In the genomic region with DNA sequence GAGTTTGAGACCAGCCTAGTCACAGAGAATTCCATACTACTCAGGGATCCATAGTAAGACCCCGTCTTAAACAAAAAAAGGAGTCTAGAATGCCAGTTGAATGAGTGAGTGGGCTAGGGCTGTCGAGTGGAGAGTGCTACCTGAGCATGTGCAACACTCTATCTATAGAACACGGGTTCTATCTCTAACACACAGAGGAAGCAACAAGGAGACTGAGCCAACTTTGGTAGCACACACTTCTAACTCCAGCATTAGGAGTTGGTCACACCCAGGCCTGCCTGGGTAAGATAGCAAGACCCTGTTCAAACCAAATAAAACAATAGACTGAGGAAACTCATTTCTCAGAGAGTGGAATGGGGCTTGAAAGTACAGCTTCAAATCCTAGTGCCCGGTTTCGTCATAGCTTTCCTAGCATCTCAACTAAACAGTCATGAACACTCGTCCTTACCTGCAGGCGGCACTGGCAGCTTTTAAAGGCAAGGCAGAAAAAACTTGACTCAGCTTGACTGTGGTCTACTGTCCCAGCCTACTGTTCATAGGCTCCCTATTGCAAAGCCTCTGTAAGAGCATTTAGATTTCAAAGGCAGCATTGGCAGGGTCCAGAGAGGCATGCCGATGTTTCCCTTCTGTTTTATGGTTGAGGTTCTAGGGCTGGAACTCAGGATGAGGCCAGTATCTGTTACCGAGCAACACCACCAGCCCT, we compare ENCODE assay signal across 1 mouse cellular context.
A peak's percentile ranks its signal among the peaks of the same experiment; 100 is the strongest.
TF ChIP-seq lines count a peak whose summit lies in the region.

No protein-coding gene starts in this region.

TF ChIP-seq in MEL, 35 proteins besides CTCF, POLR2A, EP300 and RAD21 (continued from another document):
- TF ChIP-seq ZMIZ1 (IDR thresholded peaks at IDR 0.05; ENCODE audit: low read depth, low read length) (peak; percentile 89), GATA1 (IDR thresholded peaks at IDR 0.05; ENCODE audit: low read depth, low read length) (peak; percentile 99), ZKSCAN1 (IDR thresholded peaks at IDR 0.05; ENCODE audit: low read depth, low read length) (no peak), CHD2 (IDR thresholded peaks at IDR 0.05; ENCODE audit: low read length) (peak; percentile 54; the same call in 1 of the 2 replicates), SIN3A (IDR thresholded peaks at IDR 0.05; ENCODE audit: low read length) (peak; percentile 95), NELFE (IDR thresholded peaks at IDR 0.05; ENCODE audit: low read depth, low read length) (no peak; the same call in 1 of the 2 replicates), CHD1 (IDR thresholded peaks at IDR 0.05; ENCODE audit: low read depth, low read length) (no peak), ETS1 (IDR thresholded peaks at IDR 0.05; ENCODE audit: low read depth, low read length) (peak; percentile 92), ZC3H11A (IDR thresholded peaks at IDR 0.05; ENCODE audit: low read depth, low read length) (no peak), POLR2AphosphoS5 (IDR thresholded peaks at IDR 0.05; ENCODE audit: borderline replicate concordance, low read depth, low read length) (no peak), RCOR1 (IDR thresholded peaks at IDR 0.05; ENCODE audit: low read depth, low read length) (peak; percentile 76), USF2 (IDR thresholded peaks at IDR 0.05; ENCODE audit: borderline replicate concordance in 1 of 2, insufficient read depth in 1 of 2, low read depth in 1 of 2, low read length in 2 of 2) (no peak), TCF12 (IDR thresholded peaks at IDR 0.05; ENCODE audit: low read depth, low read length) (peak; percentile 100), MAX (IDR thresholded peaks at IDR 0.05; ENCODE audit: low read length) (peak; percentile 93), MXI1 (IDR thresholded peaks at IDR 0.05; ENCODE audit: low read depth, low read length) (peak; percentile 67), TAL1 (IDR thresholded peaks at IDR 0.05; ENCODE audit: low read length) (peak; percentile 99), MAZ (IDR thresholded peaks at IDR 0.05; ENCODE audit: low read depth, low read length) (peak; percentile 77; the same call in 1 of the 2 replicates), MYC (IDR thresholded peaks at IDR 0.05; ENCODE audit: low read depth, low read length) (peak; percentile 96), ELF1 (IDR thresholded peaks at IDR 0.05; ENCODE audit: low read depth, low read length) (no peak; the same call in 1 of the 2 replicates), USF1 (IDR thresholded peaks at IDR 0.05; ENCODE audit: low read depth, low read length) (no peak; the same call in 1 of the 2 replicates), UBTF (IDR thresholded peaks at IDR 0.05; ENCODE audit: borderline replicate concordance, insufficient read depth, low read depth, low read length) (no peak), SMC3 (IDR thresholded peaks at IDR 0.05; ENCODE audit: low read depth, low read length) (no peak), MEF2A (IDR thresholded peaks at IDR 0.05; ENCODE audit: extremely low read depth, insufficient replicate concordance, low read depth, low read length, poor library complexity, severe bottlenecking) (peak; percentile 89; the same call in 1 of the 2 replicates), E2F4 (IDR thresholded peaks at IDR 0.05; ENCODE audit: borderline replicate concordance, low read depth, low read length) (no peak; the same call in 1 of the 2 replicates), GABPA (IDR thresholded peaks at IDR 0.05; ENCODE audit: low read depth, low read length) (no peak), TBP (IDR thresholded peaks at IDR 0.05; ENCODE audit: low read depth, low read length) (peak; percentile 48), NRF1 (IDR thresholded peaks at IDR 0.05; ENCODE audit: insufficient read depth, low read depth, low read length, poor library complexity, severe bottlenecking) (peak; percentile 84), HCFC1 (IDR thresholded peaks at IDR 0.05; ENCODE audit: low read depth, low read length) (peak; percentile 67), KAT2A (conservative IDR thresholded peaks at IDR 0.05; ENCODE audit: low read depth, low read length) (0 out of 2 replicates have a peak, but pooled peaks have one; percentile 52), MYB (IDR thresholded peaks at IDR 0.05; ENCODE audit: low read depth, low read length) (peak; percentile 93), JUND (IDR thresholded peaks at IDR 0.05; ENCODE audit: low read depth, low read length) (peak; percentile 60; the same call in 1 of the 2 replicates), POLR2AphosphoS2 (IDR thresholded peaks at IDR 0.05; ENCODE audit: low read length) (peak; percentile 68; the same call in 1 of the 2 replicates), MAFK (IDR thresholded peaks at IDR 0.05; ENCODE audit: borderline replicate concordance, low read depth, low read length) (peak; percentile 74; the same call in 1 of the 2 replicates)
